Mouse (Mus musculus) small intestine, adult 2 months (tissue): ENCODE measurements around the gene Crybb1. TPM values are rescaled to one million over a fixed set of nuclear protein-coding genes. Genes with fewer than 3 reads are reported as not detected.

ENCODE experiments used
- H3K27ac ChIP-seq: fragments of 200-500 bp; 2 replicates; pipeline ENCODE4 v1.5.1; 2012; ENCODE audit warnings: low read depth, low read length, control low read depth, inconsistent platforms; ENCODE audit not compliant: insufficient read depth
- H3K27me3 ChIP-seq: fragments of 200-500 bp; 2 replicates; pipeline ENCODE4 v1.6.1; 2012; ENCODE audit warnings: mild to moderate bottlenecking, moderate library complexity, low read length, inconsistent platforms; ENCODE audit not compliant: control insufficient read depth, insufficient read depth
- H3K36me3 ChIP-seq: fragments of 200-500 bp; 2 replicates; pipeline ENCODE4 v1.6.1; 2012; ENCODE audit warnings: mild to moderate bottlenecking, low read length, control low read depth, inconsistent platforms; ENCODE audit not compliant: control insufficient read depth, insufficient read depth
- H3K4me1 ChIP-seq: fragments of 200-500 bp; 2 replicates; pipeline ENCODE4 v1.6.1; 2012; ENCODE audit warnings: low read length, inconsistent platforms, mixed read lengths; ENCODE audit not compliant: control insufficient read depth, insufficient read depth, insufficient read length
- H3K4me3 ChIP-seq: fragments of 200-500 bp; 2 replicates; pipeline ENCODE4 v1.5.1; 2012; ENCODE audit warnings: low read depth, mild to moderate bottlenecking, control low read depth, inconsistent platforms, low read length, moderate library complexity
- CTCF ChIP-seq: fragments of 200-500 bp; IDR thresholded peaks from 2 replicates; pipeline ENCODE4 v1.5.1; 2012; ENCODE audit warnings: low read depth, mild to moderate bottlenecking, control low read depth, inconsistent platforms, low read length, moderate library complexity, mixed read lengths; ENCODE audit not compliant: insufficient replicate concordance, insufficient read length; ENCODE audit errors: extremely low read depth
- POLR2A ChIP-seq: fragments of 200-500 bp; IDR thresholded peaks from 2 replicates; pipeline ENCODE4 v1.6.1; 2012; ENCODE audit warnings: low read depth, mild to moderate bottlenecking, control low read depth, inconsistent platforms, low read length, moderate library complexity
- WGBS: fragments of 180-500 bp; shearing (Covaris S2); methylation state at CpG from one replicate; pipeline ENCODE4 v1.1.7; 2018; 5-methylcytosine and 5-hydroxymethylcytosine counted together
- polyA plus RNA-seq: library from polyadenylated mRNA; depleted of rRNA; stranded (reverse); fragments of >200 nt; gene quantifications from 2 replicates; pipeline ENCODE4 v1.2.3, GENCODE M21; 2012

Crybb1 gene
- polyA plus RNA-seq, 1 experiment, result 0.33 TPM

- H3K4me3 ChIP-seq, result no peak overlapping the region
- peaks cover 11% of the 10 kb centered on the region for H3K4me1 ChIP-seq
- no peaks in the 10 kb centered on the region for H3K36me3 ChIP-seq
- TF ChIP-seq POLR2A (no peak), CTCF (no peak)
- WGBS, result 51% methylated on average over 3 of the region's 3 CpGs
- H3K27ac ChIP-seq, result no peak overlapping the region
- no peaks in the 10 kb centered on the region for H3K27me3 ChIP-seq
These were observed 2.3 kb downstream of the Crybb1 start for GRCm38 (mm10) chr5:112257896-112258295.

- H3K27me3 ChIP-seq, result no peaks in the 10 kb centered on the region
- no peaks in the 10 kb centered on the region for H3K36me3 ChIP-seq
- 63% methylated on average over 16 of the region's 16 CpGs for WGBS
- H3K4me3 ChIP-seq, result no peak overlapping the region
- no peaks in the 10 kb centered on the region for H3K4me1 ChIP-seq
- TF ChIP-seq CTCF (no peak), POLR2A (no peak)
- H3K27ac ChIP-seq, result no peak overlapping the region
These were observed 4.4 kb downstream of the Crybb1 start for GRCm38 (mm10) chr5:112259862-112260650.

- H3K4me3 ChIP-seq, result no peak overlapping the region
- no peak overlapping the region for H3K27ac ChIP-seq
- H3K27me3 ChIP-seq, result no peaks in the 10 kb centered on the region
- no peaks in the 10 kb centered on the region for H3K4me1 ChIP-seq
- WGBS, result 72% methylated on average over 3 of the region's 3 CpGs
- TF ChIP-seq POLR2A (no peak), CTCF (no peak)
- H3K36me3 ChIP-seq, result no peaks in the 10 kb centered on the region
These were observed 5.2 kb downstream of the Crybb1 start for GRCm38 (mm10) chr5:112260818-112261217.

DNA sequence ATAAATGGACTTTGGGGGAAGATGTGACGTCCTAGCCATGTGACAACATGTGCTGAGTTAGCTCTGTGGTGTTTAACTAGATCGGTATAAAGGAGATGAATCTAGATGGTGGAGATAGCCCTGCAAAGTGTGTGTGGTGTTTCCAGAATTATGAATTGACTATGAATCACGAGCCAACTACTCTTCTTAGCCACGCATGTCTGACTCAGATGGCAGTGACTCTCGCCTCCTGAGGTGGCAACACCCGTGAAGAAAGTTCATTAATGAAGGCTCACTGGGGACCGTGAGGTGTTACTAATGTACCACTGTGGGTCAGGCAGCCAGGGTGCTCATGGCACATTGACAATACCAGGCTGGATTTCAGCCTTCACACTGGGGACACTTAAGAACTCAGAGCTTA lies 8.5 kb downstream of the Crybb1 start:
- Histone ChIP-seq H3K4me1 (no peaks in the 10 kb centered on the region), H3K27ac (no peak overlapping the region), H3K27me3 (no peaks in the 10 kb centered on the region), H3K36me3 (no peaks in the 10 kb centered on the region), H3K4me3 (no peak overlapping the region)
- WGBS, result 72% methylated on average over 7 of the region's 7 CpGs
- TF ChIP-seq CTCF, result no peak

DNA sequence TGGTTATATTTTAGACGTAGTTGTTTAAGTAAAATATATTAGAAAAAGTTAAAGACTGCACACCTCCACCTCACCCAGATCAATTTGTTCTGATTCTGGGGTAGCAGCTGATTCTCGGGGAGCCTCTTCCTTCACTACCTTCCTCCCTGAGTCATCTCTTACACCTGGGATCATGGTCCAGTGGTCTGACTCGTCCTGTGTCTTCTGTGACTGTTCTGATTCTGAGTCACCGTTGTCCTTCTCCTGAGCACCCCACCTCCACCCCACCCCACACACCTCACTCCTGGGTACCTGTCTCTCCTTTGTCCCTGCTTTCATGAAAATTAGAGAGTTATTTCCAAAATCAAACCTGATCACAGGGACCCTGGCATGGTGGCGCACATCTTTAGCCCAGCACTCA lies 9.5 kb downstream of the Crybb1 start:
- no peak for TF ChIP-seq CTCF
- no peak for TF ChIP-seq POLR2A
- no peak overlapping the region for H3K27ac ChIP-seq
- no peaks in the 10 kb centered on the region for H3K27me3 ChIP-seq
- H3K4me1 ChIP-seq, result no peaks in the 10 kb centered on the region
- 65% methylated on average over 5 of the region's 5 CpGs for WGBS
- no peak overlapping the region for H3K4me3 ChIP-seq
- no peaks in the 10 kb centered on the region for H3K36me3 ChIP-seq

DNA sequence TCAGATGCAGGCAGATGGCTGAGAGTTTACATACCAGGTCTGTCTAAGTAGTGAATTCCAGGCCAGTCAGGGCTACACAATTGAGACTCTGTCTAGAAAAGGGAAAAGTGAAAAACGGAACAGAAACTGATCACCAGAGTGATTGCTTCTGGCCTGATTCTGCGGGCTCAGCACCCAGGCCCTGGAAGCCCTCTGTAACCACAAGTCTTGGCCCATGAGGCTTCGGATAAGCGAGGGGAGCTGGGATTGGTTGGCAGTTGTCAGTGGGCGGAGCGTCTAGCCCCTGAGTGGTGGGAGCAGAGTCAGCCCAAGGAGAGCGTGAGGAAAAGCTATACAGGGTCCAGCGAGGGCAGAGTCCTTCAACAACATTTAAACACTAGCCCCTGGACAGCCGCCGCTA lies 9.9 kb downstream of the Crybb1 start:
- Histone ChIP-seq H3K27me3 (no peaks in the 10 kb centered on the region), H3K4me3 (no peak overlapping the region), H3K27ac (no peak overlapping the region), H3K4me1 (no peaks in the 10 kb centered on the region), H3K36me3 (no peaks in the 10 kb centered on the region)
- no peak for TF ChIP-seq CTCF
- no peak for TF ChIP-seq POLR2A
- WGBS, result 39% methylated on average over 10 of the region's 10 CpGs

GRCm38 (mm10) chr5:112266011-112266777 lies 10.6 kb downstream of the Crybb1 start:
- 47% methylated on average over 9 of the region's 9 CpGs for WGBS
- no peak overlapping the region for H3K4me3 ChIP-seq
- no peak for TF ChIP-seq POLR2A
- no peak for TF ChIP-seq CTCF
- H3K27me3 ChIP-seq, result no peaks in the 10 kb centered on the region
- no peaks in the 10 kb centered on the region for H3K4me1 ChIP-seq
- H3K27ac ChIP-seq, result no peak overlapping the region
- no peaks in the 10 kb centered on the region for H3K36me3 ChIP-seq
